ENCODE assay signal across 9 mouse cellular contexts in genomic region chr1:151631703-151632294, GRCm38 (mm10).
DNase-seq lines count a peak whose midpoint lies in the region; ATAC-seq and TF ChIP-seq lines count a peak whose summit lies in the region.
"Had no signal": no experiment of that assay in that cellular context is flagged by ENCODE, and none has a peak within 500 bp of the region (broad histone marks: within the 10 kb centered on the region; RNA-seq: fewer than 3 reads in every experiment).

No protein-coding gene starts in this region.

- no peaks in the 10 kb centered on the region for H3K9me3 ChIP-seq in forebrain, embryonic 15.5 days
- H3K9me3 ChIP-seq in forebrain, embryonic 11.5 days (ENCODE audit: control insufficient read depth, low read length) = no peaks in the 10 kb centered on the region
- H3K9me3 ChIP-seq in lung, embryonic 15.5 days = no peaks in the 10 kb centered on the region
- no peaks in the 10 kb centered on the region for H3K9me3 ChIP-seq in stomach, embryonic 15.5 days
- H3K9me3 ChIP-seq: neural tube, embryonic 12.5 days had no signal

- H3K27ac ChIP-seq in forebrain, embryonic 15.5 days (replicated peaks) = no peak overlapping the region
- no peak overlapping the region for H3K27ac ChIP-seq in forebrain, embryonic 11.5 days (ENCODE audit: low read depth, low read length)
- H3K27ac ChIP-seq in lung, embryonic 15.5 days = peak overlapping the region; percentile 58
- peak overlapping the region; percentile 70 for H3K27ac ChIP-seq in stomach, embryonic 15.5 days
- H3K27ac ChIP-seq: neural tube, embryonic 12.5 days had no signal

- ATAC-seq in forebrain, embryonic 15.5 days (replicated peaks) = peak; percentile 72
- no peak for ATAC-seq in forebrain, embryonic 11.5 days (replicated peaks; ENCODE audit: low FRiP score)
- ATAC-seq in lung, embryonic 15.5 days (ENCODE audit: borderline replicate concordance, extremely low read depth, low FRiP score, low TSS enrichment) = peak; percentile 92
- peak; percentile 87 for ATAC-seq in stomach, embryonic 15.5 days (ENCODE audit: insufficient read depth, low FRiP score, low read depth)

- H3K4me1 ChIP-seq in forebrain, embryonic 15.5 days = peaks cover 17% of the 10 kb centered on the region
- no peaks in the 10 kb centered on the region for H3K4me1 ChIP-seq in forebrain, embryonic 11.5 days (replicated peaks; ENCODE audit: control insufficient read depth, insufficient read depth, low read length)
- peaks cover 21% of the 10 kb centered on the region for H3K4me1 ChIP-seq in lung, embryonic 15.5 days
- no peaks in the 10 kb centered on the region; the same call in 1 of the 2 replicates for H3K4me1 ChIP-seq in lung, adult 2 months (ENCODE audit: control insufficient read depth, insufficient read depth, low read length)
- peaks cover 6% of the 10 kb centered on the region for H3K4me1 ChIP-seq in stomach, embryonic 15.5 days

- H3K4me2 ChIP-seq in forebrain, embryonic 15.5 days (replicated peaks) = no peak overlapping the region
- no peak overlapping the region for H3K4me2 ChIP-seq in forebrain, embryonic 11.5 days (ENCODE audit: low read depth, low read length, severe bottlenecking)
- H3K4me2 ChIP-seq in lung, embryonic 15.5 days = peak overlapping the region; percentile 38
- H3K4me2 ChIP-seq in stomach, embryonic 15.5 days = peak overlapping the region; percentile 32
- H3K4me2 ChIP-seq: neural tube, embryonic 12.5 days had no signal

- TF ChIP-seq POLR2A in lung, adult 2 months (IDR thresholded peaks at IDR 0.05; ENCODE audit: borderline replicate concordance, extremely low read depth, low read depth, low read length) = no peak

- no peaks in the 10 kb centered on the region for H3K27me3 ChIP-seq in forebrain, embryonic 15.5 days
- no peaks in the 10 kb centered on the region for H3K27me3 ChIP-seq in forebrain, embryonic 11.5 days (ENCODE audit: control insufficient read depth, insufficient read depth, low read length)
- peaks cover 15% of the 10 kb centered on the region for H3K27me3 ChIP-seq in lung, embryonic 15.5 days
- no peaks in the 10 kb centered on the region for H3K27me3 ChIP-seq in stomach, embryonic 15.5 days (replicated peaks)
- H3K27me3 ChIP-seq: neural tube, embryonic 12.5 days had no signal

- no peaks in the 10 kb centered on the region for H3K36me3 ChIP-seq in forebrain, embryonic 15.5 days
- no peaks in the 10 kb centered on the region for H3K36me3 ChIP-seq in forebrain, embryonic 11.5 days (ENCODE audit: control insufficient read depth, insufficient read depth, low read length)
- H3K36me3 ChIP-seq in lung, embryonic 15.5 days = no peaks in the 10 kb centered on the region
- H3K36me3 ChIP-seq in stomach, embryonic 15.5 days = no peaks in the 10 kb centered on the region
- H3K36me3 ChIP-seq: neural tube, embryonic 12.5 days had no signal

- DNase-seq in forebrain, embryonic 11.5 days (ENCODE audit: low spot score) = no peak
- no peak for DNase-seq in lung, adult 2 months
- peak; percentile 45 for DNase-seq in large intestine, adult 2 months (ENCODE audit: low read depth, low spot score)
- DNase-seq in frontal cortex, postnatal 36 days (ENCODE audit: low spot score in 2 of 2) = no peak
- no peak for DNase-seq in thymus, adult 18-20 months

- 58% methylated on average over 11 of the region's 11 CpGs for WGBS in forebrain, embryonic 15.5 days
- WGBS in forebrain, embryonic 11.5 days = 85% methylated on average over 11 of the region's 11 CpGs
- WGBS in lung, embryonic 15.5 days = 7% methylated on average over 11 of the region's 11 CpGs
- 32% methylated on average over 11 of the region's 11 CpGs for WGBS in lung, adult 2 months
- WGBS in large intestine, adult 2 months = 28% methylated on average over 11 of the region's 11 CpGs
- WGBS in stomach, embryonic 15.5 days = 20% methylated on average over 11 of the region's 11 CpGs

- H3K4me3 ChIP-seq in forebrain, embryonic 15.5 days = no peak overlapping the region
- H3K4me3 ChIP-seq in forebrain, embryonic 11.5 days (ENCODE audit: low read depth, low read length) = no peak overlapping the region
- no peak overlapping the region for H3K4me3 ChIP-seq in lung, embryonic 15.5 days
- H3K4me3 ChIP-seq in lung, adult 2 months (replicated peaks; ENCODE audit: extremely low read depth, low read depth, low read length) = no peak overlapping the region
- no peak overlapping the region for H3K4me3 ChIP-seq in stomach, embryonic 15.5 days (replicated peaks)
- H3K4me3 ChIP-seq: neural tube, embryonic 12.5 days had no signal

- H3K9ac ChIP-seq in forebrain, embryonic 15.5 days (replicated peaks) = no peak overlapping the region
- no peak overlapping the region for H3K9ac ChIP-seq in forebrain, embryonic 11.5 days (ENCODE audit: low read length)
- no peak overlapping the region for H3K9ac ChIP-seq in lung, embryonic 15.5 days
- H3K9ac ChIP-seq in stomach, embryonic 15.5 days = no peak overlapping the region
- H3K9ac ChIP-seq: neural tube, embryonic 12.5 days had no signal

- TF ChIP-seq CTCF in lung, adult 2 months (IDR thresholded peaks at IDR 0.05; ENCODE audit: insufficient read depth, low read length) = no peak

Comparison
In these comparisons a context has a peak if more than half of its experiments do, and no peak if none do; other contexts are left out.
1. H3K27ac ChIP-seq: peak in lung, embryonic 15.5 days (single experiment) and stomach, embryonic 15.5 days (single experiment); none in forebrain, embryonic 15.5 days (single experiment) and forebrain, embryonic 11.5 days (single experiment).
2. H3K4me2 ChIP-seq: peak in lung, embryonic 15.5 days (single experiment) and stomach, embryonic 15.5 days (single experiment); none in forebrain, embryonic 15.5 days (single experiment) and forebrain, embryonic 11.5 days (single experiment).